Mouse (Mus musculus) hindbrain, embryonic 14.5 days (tissue): ENCODE data around the gene Xpnpep2. TPM values are rescaled to one million over a fixed set of nuclear protein-coding genes. Genes with fewer than 3 reads are reported as not detected.

Experiments used
- ATAC-seq: fragments of 200-750 bp; cut with Nextera tagmentation; 2 replicates; pipeline ENCODE4 v1.8.0; 2017; ENCODE audit warnings: moderate number of reproducible peaks, mild to moderate bottlenecking, moderate TSS enrichment, moderate library complexity; ENCODE audit not compliant: low FRiP score
- DNase-seq: peaks from one replicate; pipeline ENCODE4 v3.0.0-alpha.2; 2015; ENCODE audit warnings: low spot score
- H3K27ac ChIP-seq: fragments of 300-500 bp; sonication (generic); 2 replicates; pipeline ENCODE4 v1.5.1; 2014; ENCODE audit warnings: mild to moderate bottlenecking, moderate library complexity
- H3K27me3 ChIP-seq: fragments of 300-500 bp; sonication (generic); 2 replicates; pipeline ENCODE4 v1.6.1; 2014; ENCODE audit warnings: mild to moderate bottlenecking, low read length, mixed read lengths; ENCODE audit not compliant: control insufficient read depth, insufficient read depth
- H3K36me3 ChIP-seq: fragments of 300-500 bp; sonication (generic); replicated peaks from 2 replicates; pipeline ENCODE4 v1.6.1; 2014; ENCODE audit not compliant: control insufficient read depth, insufficient read depth
- H3K4me1 ChIP-seq: fragments of 300-500 bp; sonication (generic); replicated peaks from 2 replicates; pipeline ENCODE4 v1.6.1; 2014; ENCODE audit warnings: antibody characterized with exemption, low read length, mixed read lengths; ENCODE audit not compliant: control insufficient read depth, insufficient read depth
- H3K4me2 ChIP-seq: fragments of 300-500 bp; sonication (generic); replicated peaks from 2 replicates; pipeline ENCODE4 v1.6.1; 2014; ENCODE audit warnings: mild to moderate bottlenecking, moderate library complexity
- H3K4me3 ChIP-seq: fragments of 300-500 bp; sonication (generic); replicated peaks from 2 replicates; pipeline ENCODE4 v1.5.1; 2014; ENCODE audit warnings: mild to moderate bottlenecking, low read length
- H3K9ac ChIP-seq: fragments of 300-500 bp; sonication (generic); 2 replicates; pipeline ENCODE4 v1.6.1; 2014
- H3K9me3 ChIP-seq: fragments of 300-500 bp; sonication (generic); 2 replicates; pipeline ENCODE4 v1.6.1; 2016; ENCODE audit warnings: low read length; ENCODE audit not compliant: control insufficient read depth
- WGBS: fragments of 180-500 bp; shearing (Covaris S2); extraction: QIAGEN DNeasy Blood & Tissue Kit; methylation state at CpG from one replicate; pipeline ENCODE4 v1.1.7; 2014; 5-methylcytosine and 5-hydroxymethylcytosine counted together
- polyA plus RNA-seq: library from polyadenylated mRNA; unstranded; fragments of >200 nt; fragmentation: Nextera tagmentation; extraction: Ambion mirVana; gene quantifications from 2 replicates; pipeline ENCODE4 v1.2.1, GENCODE M21; 2014

Xpnpep2 gene
- polyA plus RNA-seq, 1 experiment from 2014 or later, result 0.70 TPM

DNA sequence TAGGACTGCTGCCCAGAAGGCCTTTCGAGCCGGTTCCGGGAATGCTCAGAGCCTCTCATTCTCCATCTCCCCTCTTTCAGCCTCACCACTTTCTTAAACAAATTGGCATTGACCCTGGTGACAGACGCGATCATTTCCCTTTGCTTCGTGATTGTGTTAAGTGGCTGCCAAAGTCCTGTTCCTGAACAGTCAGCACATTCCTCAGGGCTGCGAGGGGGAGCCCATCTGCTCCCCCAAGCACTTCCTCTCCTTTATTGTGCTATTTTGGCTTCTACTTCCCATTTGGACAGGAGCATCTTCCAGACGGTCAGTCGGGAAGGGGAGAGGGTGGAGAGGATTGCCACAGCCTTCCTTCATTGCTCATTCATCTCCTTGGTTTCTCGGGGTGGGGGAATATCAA is 16.4 kb upstream of the Xpnpep2 start:
- no peaks in the 10 kb centered on the region for H3K4me1 ChIP-seq
- H3K9me3 ChIP-seq, result no peaks in the 10 kb centered on the region
- H3K9ac ChIP-seq, result no peak overlapping the region
- H3K4me2 ChIP-seq, result no peak overlapping the region
- no peak for DNase-seq
- H3K4me3 ChIP-seq, result no peak overlapping the region
- WGBS, result 67% methylated on average over 10 of the region's 10 CpGs
- no peaks in the 10 kb centered on the region for H3K36me3 ChIP-seq
- no peak for ATAC-seq
- H3K27me3 ChIP-seq, result no peaks in the 10 kb centered on the region
- no peak overlapping the region for H3K27ac ChIP-seq

DNA sequence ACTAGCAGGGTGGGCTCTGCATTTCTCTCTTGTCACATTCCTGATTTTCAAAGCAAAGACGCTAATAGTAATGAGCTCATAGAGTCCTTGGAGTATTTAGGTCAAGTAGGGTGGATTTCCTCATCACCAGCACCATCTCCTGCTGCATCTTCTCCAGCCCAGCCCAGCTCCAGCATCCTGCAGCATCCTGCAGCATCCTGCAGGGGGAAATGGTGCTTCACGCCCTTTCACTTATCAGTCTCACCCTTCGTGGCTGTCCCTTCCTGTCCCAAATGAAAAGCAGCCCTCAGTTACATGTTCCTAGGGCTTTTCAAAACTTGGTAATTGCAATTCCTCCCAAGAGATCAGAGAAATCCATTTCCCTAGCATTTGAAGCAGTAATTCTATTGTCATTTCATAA is 15.0 kb upstream of the Xpnpep2 start:
- DNase-seq (no peak), ATAC-seq (no peak)
- Histone ChIP-seq H3K36me3 (no peaks in the 10 kb centered on the region), H3K9me3 (no peaks in the 10 kb centered on the region), H3K27me3 (no peaks in the 10 kb centered on the region), H3K4me3 (no peak overlapping the region), H3K27ac (no peak overlapping the region), H3K9ac (no peak overlapping the region), H3K4me2 (no peak overlapping the region), H3K4me1 (no peaks in the 10 kb centered on the region)
- 62% methylated on average over 3 of the region's 3 CpGs for WGBS

DNA sequence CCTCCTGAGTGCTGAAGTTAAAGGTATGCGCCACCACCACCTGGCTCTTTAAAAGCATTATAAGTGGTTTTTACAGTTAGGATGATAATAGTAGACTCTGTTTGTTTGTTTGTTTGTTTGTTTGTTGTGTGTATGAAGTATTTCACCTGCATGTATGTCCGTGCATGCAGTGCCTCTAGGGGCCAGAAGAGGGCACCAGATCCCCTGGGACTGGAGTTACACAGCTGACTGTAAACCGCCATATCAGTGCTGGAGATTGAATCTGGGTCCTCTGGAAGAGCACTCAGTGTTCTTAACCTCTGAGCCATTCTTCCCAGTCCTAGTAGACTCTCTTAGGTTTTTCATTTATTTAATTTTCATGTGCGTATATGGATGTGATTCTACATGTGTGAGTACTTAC is 13.9 kb upstream of the Xpnpep2 start:
- DNase-seq (no peak), ATAC-seq (no peak)
- H3K4me1 ChIP-seq, result no peaks in the 10 kb centered on the region
- WGBS, result 68% methylated on average over 4 of the region's 4 CpGs
- no peaks in the 10 kb centered on the region for H3K27me3 ChIP-seq
- H3K9ac ChIP-seq, result no peak overlapping the region
- H3K27ac ChIP-seq, result no peak overlapping the region
- H3K9me3 ChIP-seq, result no peaks in the 10 kb centered on the region
- H3K36me3 ChIP-seq, result no peaks in the 10 kb centered on the region
- H3K4me3 ChIP-seq, result no peak overlapping the region
- no peak overlapping the region for H3K4me2 ChIP-seq

DNA sequence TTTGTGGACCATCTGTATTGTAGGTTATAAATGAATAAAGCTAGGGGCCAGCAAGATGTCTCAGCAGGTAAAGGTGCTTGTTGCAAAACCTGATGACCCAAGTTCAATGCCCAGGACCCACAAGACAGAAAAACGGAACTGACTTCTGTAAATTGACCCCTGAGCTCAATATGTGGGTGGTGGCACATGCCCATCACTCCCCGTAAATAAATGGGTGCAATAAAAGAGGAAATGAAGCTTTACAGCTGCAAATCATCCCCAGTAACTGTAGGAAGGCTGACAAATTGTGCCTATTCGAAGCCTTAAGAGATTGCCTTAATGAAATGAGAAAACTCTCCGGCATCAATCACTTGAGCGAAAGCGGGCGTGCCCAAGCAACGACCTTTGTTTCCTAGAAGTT is 11.9 kb upstream of the Xpnpep2 start:
- no peak for DNase-seq
- no peak overlapping the region for H3K27ac ChIP-seq
- no peaks in the 10 kb centered on the region for H3K36me3 ChIP-seq
- H3K4me3 ChIP-seq, result no peak overlapping the region
- no peak overlapping the region for H3K4me2 ChIP-seq
- no peak for ATAC-seq
- H3K9me3 ChIP-seq, result no peaks in the 10 kb centered on the region
- 65% methylated on average over 8 of the region's 8 CpGs for WGBS
- no peaks in the 10 kb centered on the region for H3K4me1 ChIP-seq
- H3K27me3 ChIP-seq, result no peaks in the 10 kb centered on the region
- no peak overlapping the region for H3K9ac ChIP-seq

DNA sequence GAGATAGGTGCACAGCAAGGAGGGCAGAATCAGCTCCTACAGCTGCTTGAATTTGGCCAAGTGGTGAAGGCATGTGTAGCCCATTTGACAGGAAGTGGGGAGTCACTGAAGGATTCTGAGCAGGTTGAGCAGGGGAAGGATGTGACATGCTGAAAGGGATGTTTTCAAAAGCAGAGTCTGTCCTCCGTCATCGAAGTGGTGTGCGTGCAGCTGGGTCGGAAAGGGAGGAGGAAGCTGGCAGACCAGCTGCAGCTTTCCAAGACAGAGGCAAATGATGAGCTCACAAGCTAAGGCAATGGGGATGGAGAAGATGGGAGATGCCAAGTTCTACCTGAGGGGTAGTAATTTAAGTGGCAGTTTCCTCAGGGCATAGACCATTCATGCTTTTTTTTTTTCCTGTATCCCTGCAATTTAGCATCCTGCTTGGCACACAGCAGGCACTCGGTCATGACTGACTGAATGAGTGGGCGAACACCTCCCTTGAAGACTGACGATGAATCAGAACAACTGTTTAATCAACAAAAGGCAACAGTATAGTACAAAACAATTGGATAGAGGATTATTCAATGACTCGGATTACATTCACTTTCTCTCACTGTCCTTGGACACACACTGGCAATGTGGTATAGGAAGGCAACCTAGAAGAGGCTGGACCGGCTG is 9.9 kb upstream of the Xpnpep2 start:
- Histone ChIP-seq H3K27me3 (no peaks in the 10 kb centered on the region), H3K4me2 (no peak overlapping the region), H3K27ac (no peak overlapping the region), H3K36me3 (no peaks in the 10 kb centered on the region), H3K4me1 (no peaks in the 10 kb centered on the region), H3K9me3 (no peaks in the 10 kb centered on the region), H3K9ac (no peak overlapping the region), H3K4me3 (no peak overlapping the region)
- no peak for ATAC-seq
- WGBS, result 76% methylated on average over 9 of the region's 9 CpGs
- DNase-seq, result no peak

DNA sequence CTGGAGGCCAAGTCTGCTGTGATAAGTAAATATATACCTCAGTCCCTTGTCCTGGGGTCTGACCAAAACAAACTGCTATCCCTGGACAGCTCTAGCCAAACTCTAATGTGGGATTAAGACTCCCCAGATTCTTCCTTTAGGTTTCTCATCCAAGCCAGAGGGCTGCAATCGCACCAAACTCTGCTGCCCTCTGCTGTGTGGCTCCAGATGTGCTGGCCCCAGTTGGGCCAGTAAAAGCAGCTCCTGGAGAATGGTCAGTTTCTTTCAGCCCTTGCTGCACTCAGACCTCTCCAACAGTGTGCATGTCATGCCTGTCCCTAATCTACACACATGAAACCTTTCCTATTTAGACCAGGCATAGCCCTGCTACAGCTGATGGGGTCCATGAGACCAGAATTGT is 8.7 kb upstream of the Xpnpep2 start:
- Histone ChIP-seq H3K36me3 (no peaks in the 10 kb centered on the region), H3K4me3 (no peak overlapping the region), H3K27ac (no peak overlapping the region), H3K9me3 (no peaks in the 10 kb centered on the region), H3K4me2 (no peak overlapping the region), H3K4me1 (no peaks in the 10 kb centered on the region), H3K9ac (no peak overlapping the region), H3K27me3 (no peaks in the 10 kb centered on the region)
- 38% methylated on average over 1 of the region's 1 CpGs for WGBS
- no peak for DNase-seq
- no peak for ATAC-seq

DNA sequence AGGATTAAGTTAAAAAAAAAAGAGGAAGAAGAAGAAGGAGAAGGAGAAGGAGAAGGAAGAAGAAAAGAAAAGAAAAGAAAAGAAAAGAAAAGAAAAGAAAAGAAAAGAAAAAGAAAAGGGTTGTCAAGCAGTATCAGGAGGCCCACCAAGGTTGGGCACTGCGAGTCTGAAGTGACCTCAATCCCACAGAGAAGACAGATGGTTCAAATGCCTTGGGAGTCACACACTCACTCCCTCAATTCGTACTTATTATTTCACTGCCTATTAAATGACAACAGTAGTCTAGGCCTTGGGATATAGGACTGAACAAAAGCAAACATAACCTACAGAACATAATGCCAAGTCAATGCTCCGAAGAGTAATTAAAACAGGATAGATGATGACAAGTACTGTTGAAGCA is 5.3 kb upstream of the Xpnpep2 start:
- ATAC-seq (no peak), DNase-seq (no peak)
- 73% methylated on average over 3 of the region's 3 CpGs for WGBS
- H3K27ac ChIP-seq, result no peak overlapping the region
- no peak overlapping the region for H3K4me3 ChIP-seq
- H3K36me3 ChIP-seq, result no peaks in the 10 kb centered on the region
- H3K4me1 ChIP-seq, result no peaks in the 10 kb centered on the region
- H3K9ac ChIP-seq, result no peak overlapping the region
- no peak overlapping the region for H3K4me2 ChIP-seq
- no peaks in the 10 kb centered on the region for H3K9me3 ChIP-seq
- H3K27me3 ChIP-seq, result no peaks in the 10 kb centered on the region

DNA sequence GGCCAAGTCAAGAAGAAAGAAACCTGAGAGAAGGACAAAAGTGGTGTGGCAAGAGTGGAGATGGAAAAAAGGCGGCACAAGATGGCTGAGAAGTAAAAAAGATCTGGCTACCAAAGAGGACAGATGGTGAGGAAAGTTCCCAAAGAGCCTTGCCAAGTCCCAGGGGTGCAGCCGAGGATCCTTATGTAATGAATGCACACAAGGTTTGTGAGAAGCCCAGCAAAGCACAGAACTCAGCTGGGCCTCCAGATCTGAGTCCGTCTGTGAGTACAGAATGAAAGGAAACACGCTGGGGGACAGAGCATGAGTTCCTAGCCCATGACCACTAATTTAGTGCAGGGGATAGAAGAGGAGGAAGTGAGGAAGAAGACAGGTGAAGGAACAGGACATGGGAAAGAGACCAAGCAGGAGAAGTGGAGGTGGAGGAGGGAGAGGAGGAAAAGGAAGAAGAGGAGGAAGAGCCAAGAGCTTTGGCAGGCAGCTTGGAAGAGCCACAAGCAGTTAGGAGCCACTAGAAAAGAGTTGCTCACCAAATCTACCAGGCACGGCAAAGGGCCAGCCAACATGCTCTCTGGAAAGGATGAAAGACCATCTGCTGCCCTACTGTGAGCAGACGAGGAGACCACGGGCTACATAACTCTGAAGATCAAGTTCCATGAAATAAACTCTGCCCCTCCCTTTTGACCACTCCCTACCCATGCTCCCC is 3.6 kb upstream of the Xpnpep2 start:
- Histone ChIP-seq H3K27me3 (no peaks in the 10 kb centered on the region), H3K9me3 (no peaks in the 10 kb centered on the region), H3K36me3 (no peaks in the 10 kb centered on the region), H3K4me1 (no peaks in the 10 kb centered on the region), H3K9ac (no peak overlapping the region), H3K4me3 (no peak overlapping the region), H3K4me2 (no peak overlapping the region), H3K27ac (no peak overlapping the region)
- WGBS, result 81% methylated on average over 7 of the region's 7 CpGs
- no peak for ATAC-seq
- DNase-seq, result no peak

DNA sequence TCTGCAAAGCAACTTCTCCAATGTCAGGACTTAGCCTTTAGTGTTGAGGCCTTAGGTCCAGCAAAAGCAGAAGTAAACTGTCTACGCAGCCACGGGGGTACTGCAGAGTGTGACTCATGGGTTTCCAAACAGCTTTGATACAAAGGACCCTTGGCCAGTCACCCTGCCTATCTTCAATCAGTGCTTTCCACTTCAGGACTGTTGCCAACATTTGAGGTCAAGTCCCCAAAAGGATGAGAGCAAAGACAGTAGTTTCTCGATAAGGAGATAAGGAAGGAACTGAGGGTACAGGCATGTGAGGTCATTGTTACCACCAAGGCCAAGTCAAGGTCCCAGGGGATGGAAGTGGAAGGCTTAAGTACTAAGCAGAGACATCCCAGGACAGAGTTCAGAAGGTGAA is 2.3 kb upstream of the Xpnpep2 start:
- Histone ChIP-seq H3K9me3 (no peaks in the 10 kb centered on the region), H3K9ac (no peak overlapping the region), H3K4me1 (no peaks in the 10 kb centered on the region), H3K27ac (no peak overlapping the region), H3K4me2 (no peak overlapping the region), H3K4me3 (no peak overlapping the region), H3K27me3 (no peaks in the 10 kb centered on the region), H3K36me3 (no peaks in the 10 kb centered on the region)
- WGBS, result 87% methylated on average over 3 of the region's 3 CpGs
- DNase-seq (no peak), ATAC-seq (no peak)

DNA sequence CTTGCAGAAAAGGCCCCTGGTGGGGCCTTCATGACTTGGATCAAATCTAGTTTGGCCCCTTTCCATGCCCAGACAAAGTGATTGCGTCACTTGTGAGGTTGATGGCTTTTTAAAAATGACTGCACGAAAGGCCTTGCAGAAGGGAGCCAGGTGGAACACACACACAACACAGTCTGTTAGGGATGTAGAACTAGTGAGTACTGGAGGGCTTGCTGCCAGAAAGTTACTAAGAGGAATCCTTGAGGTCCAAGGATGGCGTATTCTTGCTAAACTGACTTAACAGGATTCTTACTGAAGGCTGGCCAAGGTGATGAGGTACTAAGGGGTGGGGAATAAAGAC is 761 bp downstream of the Xpnpep2 start:
- Histone ChIP-seq H3K4me2 (no peak overlapping the region), H3K4me3 (no peak overlapping the region), H3K4me1 (no peaks in the 10 kb centered on the region), H3K27ac (no peak overlapping the region), H3K9ac (no peak overlapping the region), H3K27me3 (no peaks in the 10 kb centered on the region), H3K9me3 (no peaks in the 10 kb centered on the region), H3K36me3 (no peaks in the 10 kb centered on the region)
- DNase-seq (no peak), ATAC-seq (no peak)
- WGBS, result 92% methylated on average over 3 of the region's 3 CpGs
